Mouse (Mus musculus) gastrocnemius, adult 18-20 months (tissue): Measurements from ENCODE around the gene Rora. TPM values are rescaled to one million over a fixed set of nuclear protein-coding genes. Genes with fewer than 3 reads are reported as not detected.

Experiments
- DNase-seq: peaks from one replicate; pipeline ENCODE4 v3.0.0; 2021; ENCODE audit warnings: low spot score
- total RNA-seq, 2 experiments: library from RNA; stranded (reverse); gene quantifications; 2 replicates each; pipeline ENCODE4 v1.2.3; 2021

Gene Rora
- total RNA-seq, 2 experiments from 2014 or later, result 73.5 to 85.0 TPM

DNA sequence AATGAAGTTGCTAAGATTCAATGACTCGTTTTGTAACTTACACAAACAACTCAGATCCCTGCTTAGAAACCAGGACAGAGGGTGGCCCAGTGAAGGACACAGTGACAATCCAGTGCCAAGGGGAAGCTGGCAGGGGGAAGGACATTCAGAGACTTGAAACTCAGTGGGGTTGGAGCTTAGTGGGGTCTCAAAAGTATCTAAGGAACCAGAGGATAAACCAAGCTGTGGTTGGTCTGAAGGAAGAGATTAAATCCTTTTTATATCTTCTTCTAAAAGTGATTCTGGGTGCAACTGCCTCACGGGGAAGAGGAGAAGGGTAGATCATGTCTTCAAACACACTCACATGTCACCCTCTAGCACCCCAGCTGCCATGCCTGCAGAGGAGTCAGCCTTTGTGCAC, 340.3 kb downstream of the Rora start:
- DNase-seq, result no peak

- no peak for DNase-seq
These were observed 345.4 kb downstream of the Rora start for GRCm38 (mm10) chr9:68998961-68999360.

DNA sequence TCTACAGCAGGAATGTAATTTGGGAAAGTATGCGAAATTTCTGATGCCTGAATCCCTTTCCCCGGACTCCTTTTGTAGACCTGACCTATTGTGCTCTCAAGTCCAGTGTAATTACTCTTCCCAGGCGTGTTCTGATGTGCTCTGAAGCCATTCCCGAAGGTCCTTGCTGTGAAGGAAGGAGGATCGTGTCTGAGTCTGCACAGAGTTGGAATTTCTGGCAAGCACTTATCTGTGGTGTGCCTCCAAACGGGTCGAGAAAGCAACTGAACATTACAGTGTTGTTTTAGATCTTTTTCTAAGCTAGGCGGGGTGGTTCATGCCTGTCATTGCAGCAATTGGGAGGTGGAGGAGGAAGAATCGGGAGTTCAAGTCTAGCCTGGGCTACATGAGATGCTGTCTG, 350.9 kb downstream of the Rora start:
- DNase-seq, result no peak

- DNase-seq, result peak; percentile 57
These were observed 353.1 kb downstream of the Rora start for GRCm38 (mm10) chr9:69006666-69007065.

DNA sequence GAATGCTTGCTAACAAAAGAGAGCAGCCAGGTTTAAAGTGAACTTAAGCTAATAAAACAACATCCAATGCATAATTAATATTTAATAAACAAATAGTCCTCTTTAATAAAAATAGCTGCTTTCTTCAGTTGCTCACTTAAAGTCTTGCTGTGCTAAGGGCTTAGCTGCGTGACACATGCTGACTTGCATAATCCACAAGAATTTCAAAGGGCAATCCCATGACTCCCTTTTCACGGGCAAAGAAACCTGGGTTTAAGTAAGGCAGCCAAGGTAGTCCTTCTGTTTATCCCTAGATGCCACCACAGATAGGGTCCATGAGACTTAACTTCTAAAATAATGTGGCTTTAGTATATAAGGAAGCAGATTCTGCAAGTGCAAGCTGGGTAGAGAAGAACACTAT, 355.1 kb downstream of the Rora start:
- DNase-seq, result no peak

DNA sequence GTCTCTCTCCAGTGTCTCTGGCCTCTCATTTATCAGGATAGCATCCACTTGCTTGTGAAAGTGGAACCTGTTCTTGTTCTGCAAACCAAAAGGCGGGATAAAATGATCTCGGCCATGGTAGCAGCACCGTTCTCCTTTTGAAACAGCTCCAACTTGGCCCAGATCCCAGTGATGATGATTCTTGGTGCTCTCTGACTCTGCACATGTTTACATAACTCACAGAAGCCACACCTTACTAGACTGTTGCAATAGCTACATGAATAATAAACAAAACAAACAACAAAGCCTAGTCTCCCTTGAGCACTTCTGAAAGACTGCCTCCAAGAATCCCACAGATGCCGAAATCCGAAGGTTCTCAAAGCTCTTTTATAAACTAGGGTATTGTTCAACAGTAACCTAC, 357.3 kb downstream of the Rora start:
- peak; percentile 60 for DNase-seq

DNA sequence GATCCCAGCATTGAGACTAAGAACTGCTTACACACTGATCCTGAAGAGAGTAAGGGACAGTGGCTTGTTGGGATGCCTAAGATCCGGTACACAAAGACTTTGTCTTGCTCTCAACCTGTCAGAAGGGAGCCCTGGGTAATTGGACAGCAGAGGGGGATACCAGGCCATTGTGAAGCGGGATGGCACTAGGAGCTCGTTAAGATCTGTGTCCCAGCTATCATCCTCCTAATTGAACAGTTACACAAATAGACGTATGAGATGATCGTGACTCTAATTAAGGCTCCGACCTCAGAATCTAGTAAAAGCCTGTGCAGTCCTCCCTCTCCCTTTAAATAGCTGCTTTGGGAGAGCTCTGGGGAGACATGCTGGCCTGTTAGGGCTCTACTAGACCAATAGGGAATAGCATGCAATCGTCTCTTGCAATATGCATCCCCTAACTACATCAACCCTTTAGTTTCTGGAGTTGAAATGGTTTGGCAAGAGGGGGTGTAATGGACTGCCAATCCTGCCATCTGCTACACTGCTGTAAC, 359.7 kb downstream of the Rora start:
- no peak for DNase-seq

GRCm38 (mm10) chr9:69014203-69014602, 360.6 kb downstream of the Rora start:
- DNase-seq, result no peak

- DNase-seq, result no peak
These were observed 366.8 kb downstream of the Rora start for GRCm38 (mm10) chr9:69020381-69020780.

GRCm38 (mm10) chr9:69021482-69021881, 367.9 kb downstream of the Rora start:
- no peak for DNase-seq

GRCm38 (mm10) chr9:69023314-69023713, 369.7 kb downstream of the Rora start:
- no peak for DNase-seq

DNA sequence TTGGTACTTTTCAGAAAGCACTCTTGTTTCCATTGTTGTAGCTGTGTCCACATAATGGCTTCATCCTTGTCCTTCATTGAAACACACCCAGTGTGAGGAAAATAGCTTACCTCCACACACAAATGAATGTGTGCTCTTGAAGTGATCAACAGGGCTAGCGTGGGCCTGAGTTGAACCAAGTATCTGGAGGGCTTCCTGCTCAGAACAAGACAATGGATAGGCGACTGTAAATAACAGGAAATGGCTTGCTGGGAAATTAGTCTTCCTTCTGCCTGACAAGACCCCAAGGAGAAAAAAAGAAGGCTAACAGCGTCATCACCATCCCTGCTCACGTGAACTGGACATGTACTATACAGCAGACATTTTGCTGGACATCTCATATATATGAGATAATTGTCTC, 374.6 kb downstream of the Rora start:
- no peak for DNase-seq

DNA sequence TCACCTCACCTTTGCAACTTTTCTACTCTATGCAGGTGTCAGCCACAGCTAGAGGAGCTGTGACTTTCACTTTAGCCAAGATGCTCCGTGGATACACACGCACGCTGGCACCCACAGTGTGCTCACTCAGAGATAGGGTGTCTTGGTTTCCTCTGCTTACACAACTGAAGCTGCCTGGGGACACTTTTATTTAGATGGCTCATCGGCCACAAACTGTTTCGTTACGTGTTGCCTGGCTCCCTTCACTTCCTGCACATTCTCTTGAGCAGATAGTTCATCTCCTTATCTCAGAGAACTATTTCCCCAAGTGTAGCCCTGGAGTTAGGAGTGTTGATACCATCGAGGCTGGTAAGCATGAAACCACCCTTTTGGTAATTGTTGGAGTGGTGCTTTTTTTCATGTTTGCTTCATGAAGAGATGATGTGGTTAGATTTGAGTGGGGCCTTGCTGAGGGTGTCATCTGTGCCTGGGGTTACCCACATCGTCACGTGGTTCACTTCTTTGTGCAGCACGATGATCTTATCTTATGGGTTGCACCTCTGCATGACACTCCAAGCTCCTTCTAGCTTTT, 380.8 kb downstream of the Rora start:
- DNase-seq, result no peak

GRCm38 (mm10) chr9:69035456-69035855, 381.9 kb downstream of the Rora start:
- no peak for DNase-seq

DNA sequence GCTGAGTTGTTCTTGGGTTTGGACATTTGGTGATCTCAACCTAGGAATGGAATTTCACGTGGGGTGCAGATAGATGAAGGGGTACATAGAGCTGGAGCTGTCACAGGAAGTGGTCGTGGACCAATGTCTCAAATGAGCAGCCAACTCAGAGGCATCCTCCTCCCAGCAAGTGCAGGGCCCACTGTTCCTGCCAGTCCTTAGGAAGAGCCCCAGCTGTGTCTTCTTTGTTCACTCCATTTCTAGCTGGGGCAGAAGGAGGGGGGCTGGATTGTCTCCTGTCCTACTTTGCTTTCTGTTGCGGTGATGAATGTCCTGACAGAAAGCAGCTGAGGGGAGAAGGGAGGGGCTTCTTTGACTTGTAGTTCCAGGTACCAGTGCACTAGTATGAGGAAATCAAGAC, 382.7 kb downstream of the Rora start:
- DNase-seq, result no peak

DNA sequence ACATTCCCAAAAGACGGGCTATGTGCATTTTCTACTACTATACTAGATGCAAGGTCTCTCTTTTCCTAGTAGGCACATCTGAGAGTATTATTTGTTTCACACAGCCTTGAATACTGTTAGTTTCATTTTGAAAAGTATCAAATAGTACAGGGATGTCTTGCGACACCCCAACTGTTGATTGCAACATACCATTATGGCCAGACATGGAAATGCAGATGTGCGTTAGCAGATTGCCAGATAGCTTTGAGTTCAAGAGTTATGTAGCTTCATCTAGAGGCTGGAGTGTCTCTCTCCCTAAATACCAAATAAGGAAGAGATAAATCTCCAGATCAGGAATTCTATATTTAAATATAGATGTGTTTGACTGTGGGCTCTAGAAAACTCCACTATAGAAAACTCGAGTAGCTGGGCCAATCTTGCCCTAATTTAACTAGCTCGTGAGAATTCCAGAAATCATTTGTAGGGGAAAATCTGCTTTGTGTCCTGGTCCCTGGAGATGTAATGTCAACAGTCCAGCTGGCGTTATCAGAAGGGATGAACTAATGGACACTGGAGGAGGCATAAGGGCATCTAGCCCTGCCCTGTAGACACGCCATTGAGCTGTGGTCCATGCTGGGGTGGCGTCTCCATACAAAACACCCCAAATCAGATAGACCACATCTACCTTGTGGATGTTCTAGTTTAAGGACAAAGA, 390.5 kb downstream of the Rora start:
- DNase-seq, result peak; percentile 60

GRCm38 (mm10) chr9:69044614-69045133, 391.1 kb downstream of the Rora start:
- DNase-seq, result no peak

GRCm38 (mm10) chr9:69045908-69046307, 392.3 kb downstream of the Rora start:
- DNase-seq, result no peak

DNA sequence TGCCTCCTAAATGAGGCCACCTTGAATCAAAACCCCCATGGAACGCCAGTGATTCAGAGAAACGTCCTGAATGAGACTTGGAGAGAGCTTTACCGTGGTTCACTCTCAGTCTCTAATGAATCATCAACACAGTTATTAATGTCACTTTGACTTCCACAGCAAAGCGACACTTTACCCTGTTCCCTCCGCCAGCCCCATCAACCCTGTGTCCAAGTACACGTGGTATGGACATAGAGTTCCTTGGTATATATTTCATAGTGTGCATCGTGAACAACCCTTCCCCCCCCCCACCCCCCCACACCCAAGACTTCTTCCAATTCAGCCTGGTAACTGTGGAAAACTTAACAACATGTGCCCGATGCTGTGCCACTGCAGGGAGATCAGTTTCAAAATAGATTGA, 397.3 kb downstream of the Rora start:
- peak; percentile 63 for DNase-seq

DNA sequence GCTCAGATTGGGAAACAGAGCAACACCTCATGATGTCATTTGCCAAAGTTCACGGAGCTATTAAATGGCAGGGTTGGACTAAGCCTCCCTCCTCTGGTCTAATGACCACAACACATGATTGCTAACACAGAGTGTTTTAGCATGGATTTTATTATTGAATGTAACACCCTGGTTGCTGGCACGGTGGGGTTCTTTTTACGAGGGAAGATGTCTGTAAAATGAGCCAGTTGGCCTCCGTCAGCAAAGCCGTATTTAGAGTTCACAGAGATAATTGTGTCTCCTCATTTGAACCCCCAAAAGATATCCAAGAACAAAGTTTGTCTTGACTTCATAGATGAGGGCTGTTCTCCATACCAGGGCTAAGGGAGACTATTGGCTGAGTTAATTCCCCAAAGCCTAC, 398.3 kb downstream of the Rora start:
- peak; percentile 68 for DNase-seq

GRCm38 (mm10) chr9:69055302-69055701, 401.7 kb downstream of the Rora start:
- peak; percentile 80 for DNase-seq

DNA sequence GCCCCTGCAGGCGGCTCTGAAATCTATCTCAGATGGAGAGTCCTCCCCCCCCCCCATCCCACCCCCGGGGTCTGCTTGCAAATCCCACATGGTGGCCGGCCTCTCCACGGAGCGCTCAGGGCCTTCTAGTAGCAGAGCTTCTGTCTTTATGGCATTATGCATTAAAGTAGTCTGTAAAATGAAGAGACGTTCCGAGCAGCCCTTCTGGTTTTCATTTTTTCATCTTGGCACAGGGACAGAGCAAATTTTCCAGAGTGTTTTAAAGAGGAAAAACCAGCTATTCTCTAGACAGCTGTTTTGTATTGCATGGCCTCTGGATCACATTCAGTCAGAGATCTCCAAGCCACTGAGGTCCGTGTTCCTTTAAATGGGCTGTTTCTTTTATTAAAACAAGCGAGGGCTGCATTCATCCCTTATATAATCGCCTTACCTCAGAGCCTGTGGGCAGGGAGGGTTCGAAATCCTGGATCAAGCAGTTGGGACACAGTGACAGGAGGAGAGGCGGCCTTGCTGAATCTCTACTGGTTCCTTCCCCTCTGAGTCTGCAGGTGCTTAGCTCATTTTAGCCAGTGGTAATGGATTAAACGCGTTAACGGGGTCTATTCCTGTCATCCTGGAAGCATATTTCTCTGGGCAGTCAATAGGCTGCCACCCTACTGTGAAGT, 417.7 kb downstream of the Rora start:
- peak; percentile 44 for DNase-seq
